Mouse (Mus musculus): ENCODE measurements around the gene Sf3a1. TPM values are rescaled to one million over a fixed set of nuclear protein-coding genes. Genes with fewer than 3 reads are reported as not detected.

The Sf3a1 gene
- polyA plus RNA-seq, 1 experiment from 2014 or later = 71.4 TPM

DNA sequence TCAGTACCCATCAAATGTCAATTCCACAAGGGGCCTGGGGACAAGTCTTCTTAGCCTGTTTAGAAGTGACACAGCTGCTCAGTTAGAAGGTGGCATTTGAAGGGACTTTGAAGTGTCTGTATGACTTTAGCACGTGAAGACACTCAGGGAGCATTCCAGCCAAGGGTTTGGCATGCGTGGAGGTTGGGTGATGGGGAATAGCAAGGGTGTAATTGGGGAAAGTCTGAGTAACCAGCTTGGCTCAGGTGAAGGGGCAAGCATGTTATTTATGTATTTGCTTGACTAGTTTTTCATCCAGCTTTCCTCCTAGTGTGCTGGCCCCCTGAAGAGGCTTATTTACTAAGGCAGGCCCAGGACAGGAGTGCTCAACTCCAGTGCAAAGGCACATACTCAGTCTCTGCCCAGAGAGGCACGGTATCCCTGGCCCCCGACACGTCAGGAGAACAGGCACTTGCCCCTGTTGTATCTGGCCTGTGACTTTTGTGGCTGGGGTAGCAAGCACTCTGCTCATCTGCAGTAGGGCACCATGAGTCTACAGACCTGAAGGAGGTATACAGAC is 45.0 kb downstream of the Sf3a1 start:
- no peaks in the 10 kb centered on the region for H3K27me3 ChIP-seq
- H3K9ac ChIP-seq (replicated peaks) = no peak overlapping the region
- no peak overlapping the region for H3K4me3 ChIP-seq (replicated peaks)
- no peaks in the 10 kb centered on the region for H3K4me1 ChIP-seq (replicated peaks)
- H3K27ac ChIP-seq = no peak overlapping the region
- H3K4me2 ChIP-seq = no peak overlapping the region
- no peaks in the 10 kb centered on the region for H3K9me3 ChIP-seq
- no peak for ATAC-seq (ENCODE audit: insufficient number of reproducible peaks, insufficient read depth, low FRiP score, low TSS enrichment, low read depth)
- H3K36me3 ChIP-seq = peaks cover 47% of the 10 kb centered on the region
- WGBS = 76% methylated on average over 5 of the region's 5 CpGs

- no peaks in the 10 kb centered on the region for H3K9me3 ChIP-seq
- ATAC-seq (ENCODE audit: insufficient number of reproducible peaks, insufficient read depth, low FRiP score, low TSS enrichment, low read depth) = no peak
- H3K27ac ChIP-seq = no peak overlapping the region
- no peak overlapping the region for H3K4me3 ChIP-seq (replicated peaks)
- H3K4me2 ChIP-seq = no peak overlapping the region
- H3K9ac ChIP-seq (replicated peaks) = no peak overlapping the region
- no peaks in the 10 kb centered on the region for H3K27me3 ChIP-seq
- 91% methylated on average over 7 of the region's 7 CpGs for WGBS
- peaks cover 55% of the 10 kb centered on the region for H3K36me3 ChIP-seq
- H3K4me1 ChIP-seq (replicated peaks) = no peaks in the 10 kb centered on the region
Measured at GRCm38 (mm10) chr11:4205951-4206350, 45.8 kb downstream of the Sf3a1 start.

DNA sequence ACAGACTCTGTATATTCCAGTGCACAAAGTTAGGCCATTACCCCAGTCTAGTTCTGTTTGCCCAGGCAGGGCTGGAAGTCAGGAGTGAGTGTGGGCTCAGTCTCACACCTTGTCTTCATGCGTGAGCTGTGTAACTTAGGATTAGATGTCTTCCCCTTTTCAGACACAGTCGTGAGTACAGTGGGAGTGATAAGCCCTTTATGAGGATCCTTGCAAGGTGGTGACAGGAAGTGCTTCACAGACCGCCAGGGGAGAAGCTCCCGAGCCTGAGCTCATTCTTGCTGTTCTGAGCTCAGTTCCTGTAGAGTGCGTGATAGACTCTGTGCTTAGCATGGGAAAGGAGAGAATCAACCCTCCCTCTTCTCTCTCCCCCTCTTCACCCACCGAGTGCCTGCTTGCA is 46.4 kb downstream of the Sf3a1 start:
- peaks cover 60% of the 10 kb centered on the region for H3K36me3 ChIP-seq
- H3K4me1 ChIP-seq (replicated peaks) = no peaks in the 10 kb centered on the region
- H3K9me3 ChIP-seq = no peaks in the 10 kb centered on the region
- no peaks in the 10 kb centered on the region for H3K27me3 ChIP-seq
- no peak overlapping the region for H3K27ac ChIP-seq
- no peak overlapping the region for H3K4me3 ChIP-seq (replicated peaks)
- no peak overlapping the region for H3K9ac ChIP-seq (replicated peaks)
- 71% methylated on average over 6 of the region's 6 CpGs for WGBS
- H3K4me2 ChIP-seq = no peak overlapping the region
- ATAC-seq (ENCODE audit: insufficient number of reproducible peaks, insufficient read depth, low FRiP score, low TSS enrichment, low read depth) = no peak

DNA sequence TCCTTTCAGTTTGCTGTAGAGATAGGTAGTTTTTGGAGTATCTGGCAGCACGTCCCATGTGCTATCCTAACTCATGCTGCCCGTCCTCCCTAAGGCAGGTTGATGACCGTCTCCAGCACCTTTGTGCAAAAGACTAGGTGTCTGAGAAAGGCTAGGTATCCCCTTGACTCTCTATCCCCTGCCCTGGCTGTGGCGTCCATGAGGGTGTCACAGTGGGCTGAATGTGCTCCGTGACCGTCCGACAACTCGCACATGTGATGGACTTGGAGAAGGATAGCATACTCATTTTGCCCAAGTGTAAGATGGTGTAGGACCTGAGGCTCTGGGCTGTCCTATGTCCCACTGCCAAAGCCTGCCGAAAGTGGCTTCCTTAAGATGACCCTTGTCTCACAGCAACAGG is 47.5 kb downstream of the Sf3a1 start:
- H3K27me3 ChIP-seq = no peaks in the 10 kb centered on the region
- H3K27ac ChIP-seq = no peak overlapping the region
- H3K36me3 ChIP-seq = peaks cover 71% of the 10 kb centered on the region
- no peaks in the 10 kb centered on the region for H3K4me1 ChIP-seq (replicated peaks)
- H3K4me3 ChIP-seq (replicated peaks) = no peak overlapping the region
- WGBS = 91% methylated on average over 9 of the region's 9 CpGs
- ATAC-seq (ENCODE audit: insufficient number of reproducible peaks, insufficient read depth, low FRiP score, low TSS enrichment, low read depth) = no peak
- H3K9ac ChIP-seq (replicated peaks) = no peak overlapping the region
- no peaks in the 10 kb centered on the region for H3K9me3 ChIP-seq
- no peak overlapping the region for H3K4me2 ChIP-seq

GRCm38 (mm10) chr11:4209556-4209955 is 49.4 kb downstream of the Sf3a1 start:
- H3K36me3 ChIP-seq = peaks cover 90% of the 10 kb centered on the region
- ATAC-seq (ENCODE audit: insufficient number of reproducible peaks, insufficient read depth, low FRiP score, low TSS enrichment, low read depth) = no peak
- H3K9me3 ChIP-seq = no peaks in the 10 kb centered on the region
- no peak overlapping the region for H3K4me3 ChIP-seq (replicated peaks)
- H3K27me3 ChIP-seq = no peaks in the 10 kb centered on the region
- H3K4me1 ChIP-seq (replicated peaks) = no peaks in the 10 kb centered on the region
- H3K4me2 ChIP-seq = no peak overlapping the region
- 75% methylated on average over 5 of the region's 5 CpGs for WGBS
- no peak overlapping the region for H3K9ac ChIP-seq (replicated peaks)
- no peak overlapping the region for H3K27ac ChIP-seq

DNA sequence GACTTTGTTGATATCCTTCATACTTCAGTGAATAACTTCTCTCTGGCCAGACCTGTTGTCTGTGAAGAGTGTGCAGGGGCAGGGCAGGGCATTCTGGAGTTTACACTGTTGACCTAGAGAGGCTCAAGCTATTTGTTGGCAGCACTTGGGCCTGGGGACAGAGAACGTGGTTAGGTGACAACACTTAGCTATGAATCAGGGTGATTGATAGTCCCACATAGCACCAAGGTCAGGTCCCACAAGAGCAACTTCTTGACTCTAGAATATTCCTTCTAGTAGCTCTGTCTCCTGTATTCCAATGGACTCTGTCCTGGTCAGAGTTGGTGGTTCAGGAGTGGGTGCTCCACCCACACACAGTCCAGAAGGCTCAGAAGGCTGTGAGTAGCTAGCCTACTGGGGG is 50.6 kb downstream of the Sf3a1 start:
- Histone ChIP-seq H3K27me3 (no peaks in the 10 kb centered on the region), H3K36me3 (peaks cover 99% of the 10 kb centered on the region), H3K4me2 (no peak overlapping the region), H3K4me3 (replicated peaks) (no peak overlapping the region), H3K27ac (no peak overlapping the region), H3K9ac (replicated peaks) (no peak overlapping the region), H3K9me3 (no peaks in the 10 kb centered on the region), H3K4me1 (replicated peaks) (no peaks in the 10 kb centered on the region)
- ATAC-seq (ENCODE audit: insufficient number of reproducible peaks, insufficient read depth, low FRiP score, low TSS enrichment, low read depth) = no peak
- WGBS = 69% methylated on average over 1 of the region's 1 CpGs

DNA sequence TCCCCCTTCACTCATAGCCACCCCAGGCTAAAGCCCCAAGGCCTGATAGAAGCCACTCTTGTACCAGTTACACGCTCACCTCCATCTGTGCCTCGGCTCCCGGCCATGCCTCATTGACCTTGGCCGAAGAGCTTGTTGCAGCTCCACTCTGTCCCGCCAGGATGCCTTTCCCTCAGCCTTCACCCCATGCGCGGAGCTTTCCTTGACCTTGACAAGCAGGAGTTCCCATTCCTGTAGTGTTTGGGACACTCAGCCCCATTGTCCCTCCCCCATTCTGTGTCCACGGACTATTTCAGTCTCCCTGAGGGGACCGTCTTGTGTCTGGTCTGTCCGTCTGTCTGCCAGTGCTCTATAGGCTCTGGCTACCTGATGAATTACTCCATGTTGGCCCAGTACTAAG is 53.0 kb downstream of the Sf3a1 start:
- no peak overlapping the region for H3K9ac ChIP-seq (replicated peaks)
- ATAC-seq (ENCODE audit: insufficient number of reproducible peaks, insufficient read depth, low FRiP score, low TSS enrichment, low read depth) = no peak
- H3K36me3 ChIP-seq = peaks cover 84% of the 10 kb centered on the region
- H3K4me3 ChIP-seq (replicated peaks) = no peak overlapping the region
- peaks cover 7% of the 10 kb centered on the region for H3K27me3 ChIP-seq
- H3K27ac ChIP-seq = no peak overlapping the region
- H3K9me3 ChIP-seq = peaks cover 5% of the 10 kb centered on the region; the same call in 1 of the 2 replicates
- WGBS = 93% methylated on average over 10 of the region's 10 CpGs
- H3K4me2 ChIP-seq = no peak overlapping the region
- peaks cover 3% of the 10 kb centered on the region; the same call in 1 of the 2 replicates for H3K4me1 ChIP-seq (replicated peaks)

DNA sequence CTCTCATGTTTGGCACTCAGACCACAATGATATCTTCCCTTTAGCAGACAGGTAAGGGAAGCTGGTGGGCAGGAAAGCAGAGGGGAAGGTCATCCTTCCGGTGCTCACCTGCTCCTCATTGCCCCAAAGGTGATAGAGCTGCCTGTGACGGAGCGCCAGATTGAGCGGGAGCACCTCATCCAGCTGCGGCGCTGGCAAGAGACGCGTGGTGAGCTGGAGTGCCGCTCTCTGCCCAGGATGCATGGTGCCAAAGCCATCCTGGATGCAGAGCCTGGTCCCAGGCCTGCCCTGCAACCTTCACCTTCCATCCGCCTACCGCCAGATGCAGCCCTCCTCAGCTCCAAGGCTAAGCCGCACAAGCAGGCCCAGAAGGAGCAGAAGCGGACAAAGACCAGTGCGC is 54.4 kb downstream of the Sf3a1 start:
- peaks cover 69% of the 10 kb centered on the region for H3K36me3 ChIP-seq
- peaks cover 14% of the 10 kb centered on the region; the same call in 1 of the 2 replicates for H3K4me1 ChIP-seq (replicated peaks)
- no peak overlapping the region for H3K4me3 ChIP-seq (replicated peaks)
- H3K27ac ChIP-seq = no peak overlapping the region
- H3K27me3 ChIP-seq = peaks cover 22% of the 10 kb centered on the region
- no peak overlapping the region for H3K4me2 ChIP-seq
- no peak for ATAC-seq (ENCODE audit: insufficient number of reproducible peaks, insufficient read depth, low FRiP score, low TSS enrichment, low read depth)
- H3K9me3 ChIP-seq = peaks cover 5% of the 10 kb centered on the region; the same call in 1 of the 2 replicates
- no peak overlapping the region for H3K9ac ChIP-seq (replicated peaks)
- 96% methylated on average over 14 of the region's 14 CpGs for WGBS

GRCm38 (mm10) chr11:4215061-4215460 is 54.9 kb downstream of the Sf3a1 start:
- 81% methylated on average over 10 of the region's 10 CpGs for WGBS

GRCm38 (mm10) chr11:4216248-4217000 is 56.3 kb downstream of the Sf3a1 start:
- Histone ChIP-seq H3K9ac (replicated peaks) (no peak overlapping the region), H3K4me1 (replicated peaks) (peaks cover 14% of the 10 kb centered on the region; the same call in 1 of the 2 replicates), H3K4me2 (no peak overlapping the region), H3K27me3 (peaks cover 33% of the 10 kb centered on the region), H3K9me3 (peaks cover 5% of the 10 kb centered on the region; the same call in 1 of the 2 replicates), H3K4me3 (replicated peaks) (no peak overlapping the region), H3K27ac (peak overlapping the region; percentile 4; the same call in 1 of the 2 replicates), H3K36me3 (peaks cover 51% of the 10 kb centered on the region)
- WGBS = 86% methylated on average over 9 of the region's 9 CpGs
- ATAC-seq (ENCODE audit: insufficient number of reproducible peaks, insufficient read depth, low FRiP score, low TSS enrichment, low read depth) = no peak

More at GRCm38 (mm10) chr11:4215061-4215460, 54.9 kb downstream of the Sf3a1 start:
- no peak for ATAC-seq (ENCODE audit: insufficient number of reproducible peaks, insufficient read depth, low FRiP score, low TSS enrichment, low read depth)
- Histone ChIP-seq H3K36me3 (peaks cover 64% of the 10 kb centered on the region), H3K9ac (replicated peaks) (no peak overlapping the region), H3K4me2 (no peak overlapping the region), H3K27me3 (peaks cover 26% of the 10 kb centered on the region), H3K4me3 (replicated peaks) (no peak overlapping the region), H3K27ac (no peak overlapping the region), H3K4me1 (replicated peaks) (peaks cover 14% of the 10 kb centered on the region; the same call in 1 of the 2 replicates), H3K9me3 (peaks cover 5% of the 10 kb centered on the region; the same call in 1 of the 2 replicates)

- Histone ChIP-seq H3K4me1 (replicated peaks) (peaks cover 14% of the 10 kb centered on the region; the same call in 1 of the 2 replicates), H3K27me3 (peaks cover 33% of the 10 kb centered on the region), H3K4me2 (peak within 1 kb of the TSS; percentile 90), H3K4me3 (replicated peaks) (peak within 1 kb of the TSS; percentile 50), H3K27ac (no peak within 1 kb of the TSS), H3K9me3 (peaks cover 5% of the 10 kb centered on the region; the same call in 1 of the 2 replicates), H3K36me3 (peaks cover 35% of the 10 kb centered on the region), H3K9ac (replicated peaks) (peak within 1 kb of the TSS; percentile 61)
- 1% methylated on average over 56 of the region's 56 CpGs for WGBS
- peak; percentile 53 for ATAC-seq (ENCODE audit: insufficient number of reproducible peaks, insufficient read depth, low FRiP score, low TSS enrichment, low read depth)
Measured at GRCm38 (mm10) chr11:4217914-4218629, 57.9 kb downstream of the Sf3a1 start, which contains the start of gene Castor1. Gene Castor1, plus strand, starts transcription at chr11:4218225.
